Mouse (Mus musculus): ENCODE measurements around the gene Jund.

The Jund gene

DNA sequence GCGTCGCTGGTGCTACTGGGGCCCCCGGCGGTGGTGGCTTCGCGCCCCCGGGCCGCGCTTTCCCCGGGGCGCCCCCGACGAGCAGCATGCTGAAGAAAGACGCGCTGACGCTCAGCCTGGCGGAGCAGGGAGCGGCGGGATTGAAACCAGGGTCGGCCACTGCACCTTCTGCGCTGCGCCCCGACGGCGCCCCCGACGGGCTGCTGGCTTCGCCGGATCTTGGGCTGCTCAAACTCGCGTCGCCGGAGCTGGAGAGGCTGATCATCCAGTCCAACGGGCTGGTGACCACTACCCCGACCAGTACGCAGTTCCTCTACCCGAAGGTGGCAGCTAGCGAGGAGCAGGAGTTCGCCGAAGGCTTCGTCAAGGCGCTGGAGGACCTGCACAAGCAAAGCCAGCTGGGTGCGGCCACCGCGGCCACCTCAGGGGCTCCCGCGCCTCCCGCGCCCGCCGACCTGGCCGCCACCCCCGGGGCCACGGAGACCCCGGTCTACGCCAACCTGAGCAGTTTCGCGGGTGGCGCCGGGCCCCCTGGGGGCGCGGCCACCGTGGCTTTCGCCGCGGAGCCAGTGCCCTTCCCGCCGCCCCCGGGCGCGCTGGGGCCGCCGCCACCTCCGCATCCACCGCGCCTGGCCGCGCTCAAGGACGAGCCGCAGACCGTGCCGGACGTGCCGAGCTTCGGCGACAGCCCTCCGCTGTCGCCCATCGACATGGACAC lies 526 bp downstream of the Jund start:
- no peak for DNase-seq (ENCODE audit: extremely low read depth, low read depth)

DNA sequence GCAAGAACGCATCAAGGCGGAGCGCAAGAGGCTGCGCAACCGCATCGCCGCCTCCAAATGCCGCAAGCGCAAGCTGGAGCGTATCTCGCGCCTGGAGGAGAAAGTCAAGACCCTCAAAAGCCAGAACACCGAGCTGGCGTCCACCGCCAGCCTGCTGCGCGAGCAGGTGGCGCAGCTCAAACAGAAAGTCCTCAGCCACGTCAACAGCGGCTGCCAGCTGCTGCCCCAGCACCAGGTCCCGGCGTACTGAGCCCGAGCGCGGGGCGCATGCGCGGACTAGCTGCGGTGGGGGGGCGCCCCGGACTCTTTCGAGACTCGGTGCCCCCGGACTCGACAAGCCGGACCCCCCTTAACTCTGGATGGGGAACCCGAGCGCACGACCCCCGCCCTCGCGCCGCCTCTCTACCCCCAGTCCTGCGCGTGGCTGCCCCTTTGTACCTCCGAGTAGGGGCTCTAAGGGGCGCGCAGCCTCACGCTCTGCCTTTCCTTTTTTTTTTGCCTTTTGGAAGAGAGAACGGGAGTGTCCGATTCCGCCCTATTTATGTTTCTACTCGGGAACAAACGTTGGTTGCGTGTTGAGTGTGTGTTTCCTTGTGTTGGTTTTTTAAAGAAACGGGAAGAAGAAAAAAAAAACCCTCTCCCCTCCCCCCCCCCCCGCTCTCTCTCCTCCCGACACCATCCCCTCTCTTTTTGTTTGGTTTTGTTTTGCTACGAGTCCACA lies 1.2 kb downstream of the Jund start:
- no peak for DNase-seq (ENCODE audit: extremely low read depth, low read depth)

DNA sequence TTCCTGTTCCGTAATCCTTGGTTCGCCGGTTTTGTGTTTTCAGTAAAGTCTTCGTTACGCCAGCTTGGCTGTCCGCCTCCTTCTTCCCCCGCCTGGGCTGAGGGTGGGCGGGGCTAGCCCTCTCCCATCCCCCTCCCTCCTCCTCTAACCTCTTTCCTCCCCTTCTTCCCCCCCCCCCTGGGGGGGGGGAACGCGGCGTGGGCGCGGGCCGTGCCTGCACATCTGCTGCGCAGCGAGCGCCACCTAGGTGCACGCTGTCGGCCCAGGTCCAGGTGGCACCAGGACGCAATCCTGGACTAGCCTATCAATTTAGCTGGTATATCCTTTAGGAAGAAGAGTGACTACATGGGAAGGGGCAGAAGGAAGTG lies 1.8 kb downstream of the Jund start:
- DNase-seq (ENCODE audit: extremely low read depth, low read depth), result no peak

DNA sequence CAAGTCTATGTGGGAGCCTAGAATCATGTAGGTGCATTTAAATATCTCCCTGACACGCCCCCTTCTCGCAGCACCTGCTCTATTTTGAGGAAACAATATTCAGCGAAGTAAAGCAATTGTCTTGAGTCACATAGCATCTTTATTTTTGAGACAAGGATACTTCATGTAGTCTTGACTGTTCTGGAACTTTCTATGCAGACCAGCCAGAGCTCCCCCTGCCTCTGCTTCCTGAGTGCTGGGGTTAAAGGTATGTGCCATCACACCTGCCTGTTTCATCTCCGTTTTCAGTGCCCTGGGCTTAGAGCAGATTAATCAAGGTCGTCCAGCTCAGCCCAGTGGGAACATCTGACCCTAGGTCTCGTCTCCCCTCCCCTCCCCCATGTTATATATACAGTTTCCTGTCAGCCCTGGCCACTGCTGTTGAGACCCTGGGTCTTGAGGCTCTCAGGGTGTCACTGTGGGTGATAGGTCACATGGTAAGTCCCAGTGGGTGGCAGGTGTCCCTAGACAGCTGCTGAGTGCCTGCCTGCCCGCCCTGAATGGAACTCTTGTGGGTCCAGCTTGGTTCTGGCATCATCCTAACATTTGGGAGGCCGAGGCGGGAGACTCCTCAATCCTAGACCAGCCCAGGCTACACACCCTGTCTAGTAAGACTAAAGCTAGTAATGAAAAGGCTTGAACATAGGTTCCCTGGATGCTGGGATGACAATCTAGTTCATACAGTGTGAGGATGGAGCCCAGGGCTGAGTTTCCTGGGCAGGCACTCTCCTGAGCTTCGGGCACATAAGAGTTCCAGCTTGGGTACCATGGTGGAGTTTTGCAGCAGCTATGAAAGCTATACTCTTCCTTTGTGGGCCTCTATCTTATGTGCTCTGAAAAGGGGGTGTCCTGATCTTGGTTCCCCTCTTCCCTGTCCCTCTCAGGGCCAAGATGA lies 2.6 kb downstream of the Jund start:
- DNase-seq (ENCODE audit: extremely low read depth, low read depth), result no peak

DNA sequence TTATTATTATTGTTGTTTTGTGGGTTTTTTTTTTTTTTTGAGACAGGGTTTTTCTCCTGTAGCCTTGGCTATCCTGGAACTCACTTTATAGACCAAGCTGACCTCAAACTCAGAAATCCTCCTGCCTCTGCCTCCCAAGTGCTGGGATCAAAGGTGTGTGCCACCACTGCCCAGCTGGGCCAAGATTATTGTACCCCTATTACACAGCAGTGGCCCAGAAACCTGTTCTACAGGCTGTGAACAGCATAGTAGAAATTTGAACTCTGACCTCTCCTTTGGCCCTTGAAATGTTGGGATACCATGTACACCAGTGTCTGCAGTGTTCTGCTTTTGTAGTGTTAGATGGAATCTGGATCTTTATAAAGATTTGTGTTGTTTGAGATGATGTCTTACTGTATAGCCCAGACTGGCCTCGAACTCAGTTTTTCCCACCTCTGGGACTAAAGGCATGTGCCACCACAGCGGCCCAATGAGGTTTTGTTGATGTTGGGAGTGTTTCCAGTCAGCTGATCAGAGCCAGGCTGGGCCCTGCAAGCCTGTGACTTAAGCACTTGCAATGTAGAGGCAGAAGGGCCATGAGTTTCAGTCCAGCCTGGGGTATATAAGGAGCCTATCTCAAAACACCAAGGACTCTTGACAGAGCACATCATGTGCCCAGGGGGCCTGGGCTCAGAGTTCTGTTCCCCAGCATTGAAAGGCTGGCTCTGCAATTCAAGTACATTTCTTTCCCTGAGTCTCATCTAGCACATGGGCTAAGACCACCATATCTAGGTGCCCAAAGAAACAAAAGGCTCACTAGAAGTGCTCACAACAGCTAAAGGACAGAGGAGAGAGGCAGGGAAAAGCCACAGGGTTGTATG lies 3.5 kb downstream of the Jund start:
- no peak for DNase-seq (ENCODE audit: extremely low read depth, low read depth)

DNA sequence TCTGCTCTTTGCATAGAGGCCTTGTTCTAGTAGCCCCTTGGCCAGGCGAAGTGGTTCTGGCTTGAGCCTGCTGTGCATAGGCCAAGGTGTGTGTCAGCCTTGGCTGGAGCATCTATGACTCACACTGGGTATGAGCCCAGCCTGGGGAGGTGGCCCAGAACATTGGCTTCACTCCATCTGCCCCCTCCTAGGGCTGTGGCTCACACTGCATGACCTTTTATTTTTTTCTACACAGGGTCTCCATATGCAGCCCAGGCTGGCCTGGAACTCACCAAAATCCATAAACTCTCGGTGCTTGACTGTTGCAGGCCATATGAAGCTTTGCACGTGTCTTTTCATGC lies 4.1 kb downstream of the Jund start:
- no peak for DNase-seq (ENCODE audit: extremely low read depth, low read depth)

DNA sequence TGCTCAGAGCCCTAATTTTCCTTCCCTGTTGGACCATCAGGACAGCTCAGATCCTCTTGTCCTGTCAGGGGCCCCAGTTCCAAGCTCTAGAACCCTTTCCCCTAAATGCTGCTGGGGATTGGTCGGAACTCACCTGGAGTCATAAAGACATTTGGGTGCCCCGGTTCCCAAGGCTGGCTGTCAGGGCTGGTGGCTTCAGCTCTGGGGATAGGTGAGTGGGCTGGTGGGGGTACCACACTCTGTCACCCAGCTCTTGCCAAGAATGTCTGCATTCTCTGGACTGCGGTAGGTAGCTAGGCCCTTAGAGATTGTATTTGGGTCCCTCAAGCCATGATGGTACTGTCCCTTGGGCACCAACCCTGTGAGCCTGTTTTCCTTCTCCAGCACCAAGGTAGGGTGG lies 4.5 kb downstream of the Jund start, which contains the start of gene Iqcn:
Gene Iqcn (plus strand): TSS at position 171 of the 400 bp plus-strand sequence.
- DNase-seq (ENCODE audit: extremely low read depth, low read depth), result no peak

DNA sequence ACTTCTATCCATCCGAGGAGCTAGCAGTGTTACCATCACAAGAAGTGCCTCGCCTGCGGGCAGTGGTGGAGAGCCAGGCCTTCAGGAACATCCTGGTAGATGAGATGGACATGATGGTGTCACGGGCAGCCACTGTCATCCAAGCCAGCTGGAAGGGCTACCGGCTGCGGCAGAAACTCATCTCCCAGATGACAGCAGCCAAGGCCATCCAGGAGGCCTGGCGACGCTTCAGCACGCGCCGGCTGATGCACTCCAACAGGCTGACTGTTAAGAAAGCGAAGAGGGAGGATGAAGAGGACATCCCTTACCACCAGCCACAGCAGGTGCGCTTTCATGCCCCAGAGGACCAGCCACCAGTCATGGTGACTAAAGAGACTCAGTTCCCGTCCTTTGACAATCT lies 9.5 kb downstream of the Jund start:
- no peak for DNase-seq (ENCODE audit: extremely low read depth, low read depth)

DNA sequence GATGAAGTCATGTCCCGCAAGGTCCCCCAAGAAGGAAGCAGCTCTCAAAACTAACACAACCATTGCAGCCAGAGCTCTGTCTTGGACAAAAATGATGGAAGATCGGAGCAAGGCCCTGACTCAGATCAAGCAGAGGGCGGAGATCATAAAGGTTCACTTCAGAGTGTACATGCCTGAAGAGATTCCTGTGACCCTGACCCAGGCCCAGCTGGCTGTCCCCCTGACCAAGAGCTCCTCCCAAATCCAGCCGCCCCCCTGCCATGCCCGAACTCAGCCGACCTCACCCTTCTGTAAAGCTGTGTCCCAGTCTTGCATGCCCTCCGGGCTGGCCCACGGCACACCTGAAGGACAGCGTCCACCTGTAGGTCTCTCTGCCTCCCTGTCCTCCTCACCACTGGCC lies 11.0 kb downstream of the Jund start:
- no peak for DNase-seq (ENCODE audit: extremely low read depth, low read depth)

DNA sequence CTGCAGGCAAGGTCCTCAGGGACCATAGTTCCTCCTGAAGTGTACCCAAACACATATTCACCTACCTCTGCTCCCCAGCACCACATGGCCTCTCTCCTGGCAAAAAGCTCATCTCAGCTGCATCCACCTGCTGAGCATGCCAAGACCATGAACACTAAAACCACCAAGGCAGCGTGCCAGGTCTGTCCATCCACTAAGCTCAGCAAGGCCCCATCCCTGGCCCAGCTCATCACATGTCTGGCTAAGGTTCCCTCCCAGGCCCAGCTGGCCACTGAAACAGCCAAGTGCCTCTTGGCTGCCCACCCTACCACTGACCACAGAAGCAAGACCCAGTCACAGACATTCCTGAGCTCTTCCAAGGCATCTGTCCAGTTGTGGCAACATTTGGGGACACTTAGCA lies 11.5 kb downstream of the Jund start:
- no peak for DNase-seq (ENCODE audit: extremely low read depth, low read depth)

DNA sequence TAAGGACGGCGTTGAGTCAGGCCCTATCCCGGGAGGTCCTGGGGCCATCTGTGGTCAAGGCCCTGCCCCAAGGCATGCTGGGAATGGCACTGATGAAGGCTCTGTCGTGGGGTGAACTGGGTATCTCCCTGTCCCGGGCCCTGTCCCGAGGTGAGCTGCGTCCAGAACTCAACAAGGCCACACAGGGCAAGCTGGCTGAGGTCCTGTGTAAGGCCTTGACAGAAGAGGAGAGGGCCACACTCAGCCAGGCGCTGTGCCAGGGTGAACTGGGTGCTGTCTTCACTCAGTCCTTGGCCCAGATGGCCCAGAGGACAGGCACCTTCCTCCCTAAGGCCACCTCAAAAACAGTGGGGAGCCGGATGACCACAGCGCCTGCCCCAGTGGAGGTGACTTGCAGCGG lies 12.3 kb downstream of the Jund start:
- no peak for DNase-seq (ENCODE audit: extremely low read depth, low read depth)

DNA sequence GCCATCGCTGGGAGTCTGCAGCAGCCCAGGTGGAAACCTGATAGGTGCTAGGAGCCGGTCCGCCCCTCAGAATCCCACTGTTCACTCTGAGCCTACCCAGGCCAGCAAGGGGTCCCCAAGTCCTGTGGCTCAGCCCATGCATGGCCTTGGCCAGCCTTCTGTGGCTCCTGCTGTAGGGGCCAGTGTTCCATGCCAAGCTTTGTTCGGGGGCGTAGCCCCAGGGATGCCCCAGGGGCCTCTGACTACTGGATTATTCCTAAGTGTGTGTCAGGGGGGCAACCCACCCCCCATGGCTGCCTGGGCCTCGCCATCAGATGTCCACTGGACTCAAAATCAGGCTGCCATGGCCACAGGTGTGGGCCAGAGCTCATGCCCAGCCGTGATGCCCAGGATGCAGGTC lies 15.2 kb downstream of the Jund start:
- DNase-seq (ENCODE audit: extremely low read depth, low read depth), result no peak

DNA sequence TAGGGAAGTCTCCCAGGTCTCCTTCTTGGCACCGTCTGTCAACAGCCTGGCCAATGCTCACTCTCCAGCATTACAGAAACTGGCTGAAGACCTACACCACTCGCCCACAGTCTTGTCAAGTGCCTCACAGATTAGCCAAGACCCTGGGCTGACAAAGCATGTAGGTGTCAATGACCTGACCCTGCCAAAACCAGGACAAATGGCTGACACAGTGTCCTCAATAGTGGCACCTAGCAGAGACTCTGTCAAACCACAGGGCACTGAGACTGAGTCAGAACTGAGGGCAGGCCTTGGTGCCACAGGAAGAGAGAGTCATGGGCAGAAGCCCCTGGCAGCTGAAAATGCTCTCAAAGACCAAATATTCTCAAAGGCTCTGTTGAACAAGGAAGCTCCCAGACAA lies 16.3 kb downstream of the Jund start:
- DNase-seq (ENCODE audit: extremely low read depth, low read depth), result no peak

DNA sequence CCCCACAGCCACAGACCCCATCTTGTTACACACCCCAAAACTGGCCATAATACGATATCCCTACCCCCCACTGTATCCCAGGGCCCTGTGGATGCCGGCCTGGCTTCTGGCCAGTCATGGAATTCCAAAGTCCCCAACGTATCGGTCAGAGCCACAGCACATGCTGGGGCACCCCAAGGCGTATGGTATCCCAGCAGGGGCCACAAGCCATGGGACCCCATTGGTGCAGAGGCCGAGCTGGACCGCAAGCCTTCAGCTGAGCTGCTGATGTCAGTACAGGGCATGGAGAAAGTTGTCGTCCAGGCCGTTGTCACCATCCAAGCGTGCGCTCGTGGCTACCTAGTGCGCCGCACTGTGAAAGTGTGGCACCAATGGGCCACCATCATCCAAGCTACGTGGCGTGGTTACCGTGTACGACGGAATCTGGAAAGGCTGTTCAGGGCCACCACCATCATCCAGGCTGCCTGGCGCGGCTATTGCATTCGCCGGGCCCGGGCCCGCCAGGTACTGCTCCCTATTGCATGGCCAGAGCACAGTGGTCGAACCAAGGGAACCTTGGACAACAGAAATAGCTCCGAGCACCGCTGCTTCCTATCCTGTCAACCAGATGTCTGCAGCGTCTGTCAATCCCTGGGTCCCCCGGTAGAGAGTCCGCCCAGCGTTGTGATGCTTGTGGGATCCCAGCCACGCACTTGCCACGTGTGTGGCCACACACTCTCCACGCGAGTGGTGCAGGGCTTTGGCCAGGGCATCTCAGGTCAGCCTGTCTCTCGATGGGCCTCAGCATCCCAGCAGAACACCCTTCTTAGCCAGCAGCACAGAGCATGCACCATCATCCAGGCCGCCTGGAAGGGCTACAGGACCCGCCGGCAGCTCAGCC lies 18.0 kb downstream of the Jund start:
- DNase-seq (ENCODE audit: extremely low read depth, low read depth), result no peak

DNA sequence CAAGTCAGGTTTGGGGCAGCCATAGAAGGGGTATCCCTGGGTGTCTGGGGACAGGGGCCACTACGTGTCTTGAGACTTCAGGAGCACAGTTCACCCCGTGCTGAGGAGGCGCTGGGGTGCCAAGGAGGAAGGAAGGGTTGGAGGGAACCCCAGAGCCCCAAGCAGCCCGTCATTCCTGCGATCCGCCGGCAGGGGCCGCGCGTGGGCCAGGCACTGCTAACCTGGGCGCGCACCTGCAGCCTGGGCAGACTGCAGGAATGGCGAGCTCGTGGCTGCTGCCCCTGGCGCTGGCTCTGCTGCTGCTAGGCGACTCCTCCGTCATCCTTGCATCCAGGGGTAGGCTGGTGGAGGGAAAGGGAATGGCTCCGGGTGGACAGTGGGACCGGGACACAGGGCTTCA lies 19.5 kb downstream of the Jund start, which contains the start of gene Gm3336:
Gene Gm3336 (plus strand): TSS at position 247 of the 400 bp plus-strand sequence.
- no peak for DNase-seq (ENCODE audit: extremely low read depth, low read depth)

DNA sequence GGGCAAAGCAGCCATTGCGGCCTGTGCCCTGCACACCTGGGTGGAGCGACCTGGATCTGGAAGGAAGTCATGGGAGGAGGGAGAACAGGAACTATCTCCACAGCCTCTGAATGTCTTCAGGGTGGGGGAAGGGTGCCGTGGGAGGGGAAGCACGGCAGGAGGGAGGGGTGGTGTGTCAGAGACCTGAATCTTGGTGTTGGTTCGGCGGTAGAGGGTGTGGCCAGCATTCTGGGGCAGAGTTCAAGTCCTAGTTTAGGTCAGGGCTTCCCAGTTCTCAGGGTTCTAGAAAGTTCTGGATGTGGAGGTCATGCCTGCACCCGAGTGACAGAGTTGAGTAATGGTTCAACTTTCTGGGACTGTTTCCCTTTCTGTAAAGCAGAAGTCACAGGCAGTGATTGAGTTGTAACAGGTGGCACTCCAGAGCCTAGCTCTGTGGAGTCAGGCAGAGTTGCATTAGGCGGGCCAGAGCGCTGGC lies 21.1 kb downstream of the Jund start:
- no peak for DNase-seq (ENCODE audit: extremely low read depth, low read depth)

DNA sequence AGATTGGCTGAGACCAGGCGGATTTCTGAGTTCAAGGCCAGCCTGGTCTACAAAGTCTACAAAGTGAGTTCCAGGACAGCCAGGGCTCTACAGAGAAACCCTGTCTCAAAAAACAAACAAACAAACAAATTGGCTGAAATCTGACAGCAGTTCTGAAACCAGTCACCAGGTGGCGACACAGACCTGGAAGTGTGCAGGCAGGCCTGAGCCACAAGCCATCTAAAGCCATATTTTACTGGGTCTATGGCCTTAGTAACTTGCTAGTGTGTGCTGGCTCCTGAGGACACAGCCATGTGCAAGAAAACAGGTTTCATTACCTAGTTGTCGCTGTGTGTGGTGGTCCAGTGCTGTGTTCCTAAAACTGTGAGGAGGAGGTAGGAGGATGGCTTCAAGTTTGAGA lies 22.0 kb downstream of the Jund start:
- DNase-seq (ENCODE audit: extremely low read depth, low read depth), result peak; percentile 59

DNA sequence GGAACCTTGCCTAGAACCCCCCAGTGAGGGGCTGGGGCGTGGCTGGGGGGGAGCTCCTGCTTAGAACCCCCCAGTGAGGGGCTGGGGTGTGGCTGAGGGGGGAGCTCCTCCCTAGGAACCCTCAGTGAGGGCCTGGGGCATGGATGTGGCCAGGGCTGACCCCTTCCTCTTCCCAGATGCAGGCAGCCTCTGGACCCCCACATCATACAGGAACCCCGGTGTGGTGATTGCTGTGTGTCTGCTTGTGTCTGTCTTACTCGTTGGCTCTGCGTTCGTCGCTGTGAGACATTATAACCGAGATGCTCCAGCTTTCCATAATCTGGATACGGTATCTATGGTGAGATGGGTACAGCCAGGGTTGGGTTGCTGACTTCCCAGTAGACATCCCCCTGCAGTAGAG lies 22.9 kb downstream of the Jund start:
- no peak for DNase-seq (ENCODE audit: extremely low read depth, low read depth)

DNA sequence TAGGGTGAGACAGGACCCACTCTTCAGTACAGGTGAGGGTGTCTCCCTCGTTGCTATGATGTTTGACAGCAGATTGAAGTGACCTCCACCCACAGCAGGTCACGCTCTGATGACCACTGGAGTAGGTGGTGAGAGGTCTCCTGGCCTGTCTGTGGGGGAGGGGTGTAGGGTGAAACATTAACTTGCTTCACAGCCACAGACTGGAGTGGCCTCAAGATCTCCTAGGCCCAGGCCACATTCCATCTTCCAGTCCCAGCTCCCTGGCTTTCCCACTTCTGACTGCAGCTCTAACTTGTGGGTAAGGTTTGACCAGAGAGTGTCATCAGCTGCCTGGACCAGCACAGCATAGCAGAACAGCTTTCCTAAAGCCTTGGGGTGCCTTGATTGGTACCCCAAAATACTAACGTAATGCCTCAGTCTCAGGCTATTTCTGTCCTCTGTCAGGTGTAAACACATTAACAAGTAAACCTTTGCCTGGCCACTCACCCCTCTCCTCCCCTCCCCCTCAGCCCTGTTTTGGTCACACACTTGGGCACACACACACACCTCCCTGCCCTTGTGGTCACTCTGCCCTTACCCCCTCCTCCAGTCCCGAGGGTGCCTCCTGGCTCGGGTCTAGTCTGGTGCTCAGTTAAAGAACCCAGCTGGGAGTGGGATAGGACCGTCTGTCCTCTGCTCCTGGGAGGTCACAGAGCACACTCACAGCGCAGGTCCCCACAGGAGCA lies 24.9 kb downstream of the Jund start, which contains the start of gene Pde4c:
Gene Pde4c (plus strand): TSS at position 235 of the 725 bp plus-strand sequence.
- DNase-seq (ENCODE audit: extremely low read depth, low read depth), result no peak

Data from MEL-GATA-1-ER (cell line).